Mouse (Mus musculus) testis, postnatal 10 days (tissue): ENCODE data around the gene Ints5.

Experiments
- DNase-seq: peaks from one replicate; pipeline ENCODE4 v3.0.0; 2021; ENCODE audit warnings: low spot score

Gene Ints5

DNA sequence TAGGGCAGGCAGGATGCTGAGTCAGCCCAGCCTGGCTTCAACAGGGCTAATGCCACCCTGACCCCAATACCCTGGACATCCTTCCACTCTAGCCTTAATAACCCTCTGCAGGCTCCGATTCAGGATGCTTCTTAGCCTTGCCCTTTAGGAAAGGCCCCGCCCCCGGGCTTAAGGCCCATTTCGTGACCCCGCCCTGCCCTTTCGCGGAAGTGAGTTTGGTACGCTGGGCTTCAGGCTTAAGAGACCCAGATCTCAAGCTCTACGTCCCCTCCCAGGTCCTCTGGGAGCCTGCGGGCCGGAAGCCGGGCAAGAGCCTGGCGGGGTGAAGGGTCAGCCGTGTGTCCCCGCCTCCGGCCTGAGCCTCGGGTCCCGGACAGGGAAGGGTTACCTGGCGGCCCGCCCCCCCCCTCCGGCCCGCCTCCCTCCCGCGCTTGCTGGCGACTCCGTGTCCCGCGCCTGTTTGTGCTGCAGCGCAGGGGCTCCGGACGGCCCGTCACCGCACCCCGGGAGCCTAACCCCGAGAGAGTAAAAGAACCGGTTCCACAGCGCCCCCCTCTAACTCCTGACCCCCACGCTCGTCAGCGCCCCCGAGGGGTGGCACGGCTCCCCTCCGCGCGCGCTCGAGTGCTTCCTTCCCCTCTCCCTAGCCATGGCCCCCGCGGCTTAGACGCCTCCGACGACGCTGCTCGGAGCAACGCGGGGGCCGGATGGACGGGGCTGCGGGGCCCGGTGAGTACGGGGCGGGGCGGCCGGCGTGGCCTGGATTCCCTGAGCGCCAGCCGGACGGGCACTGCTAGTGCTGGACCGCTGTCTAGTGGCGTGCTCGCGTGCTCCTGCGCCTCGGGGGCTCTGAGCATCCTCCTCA, 36.7 kb downstream of the Ints5 start, which contains the start of the genes Rom1 and Eml3:
Gene Rom1, minus strand, starts transcription at position 133 of the 865 bp plus-strand sequence.
Gene Eml3, plus strand, starts transcription at position 329 of the 865 bp plus-strand sequence.
- peak; percentile 91 for DNase-seq

DNA sequence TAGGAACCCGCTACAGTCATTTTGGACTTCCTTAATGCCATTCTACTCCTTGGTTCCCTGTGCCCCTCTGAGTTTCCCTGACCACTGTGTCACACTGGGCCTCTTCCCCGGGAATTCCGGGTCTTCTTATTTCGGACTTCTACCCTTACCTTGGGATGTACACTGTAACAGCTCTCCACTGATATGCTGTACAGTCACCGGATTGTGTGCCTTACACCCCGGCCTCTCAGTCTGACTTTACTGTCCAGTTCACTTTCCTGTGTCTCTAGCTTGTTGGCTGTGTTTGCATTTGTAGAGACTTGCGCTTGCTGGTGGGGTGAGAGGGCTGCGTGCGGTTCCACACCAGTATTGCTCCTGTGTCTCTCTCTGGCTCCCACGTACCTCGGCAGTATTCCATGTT, 37.3 kb downstream of the Ints5 start:
- DNase-seq = no peak

DNA sequence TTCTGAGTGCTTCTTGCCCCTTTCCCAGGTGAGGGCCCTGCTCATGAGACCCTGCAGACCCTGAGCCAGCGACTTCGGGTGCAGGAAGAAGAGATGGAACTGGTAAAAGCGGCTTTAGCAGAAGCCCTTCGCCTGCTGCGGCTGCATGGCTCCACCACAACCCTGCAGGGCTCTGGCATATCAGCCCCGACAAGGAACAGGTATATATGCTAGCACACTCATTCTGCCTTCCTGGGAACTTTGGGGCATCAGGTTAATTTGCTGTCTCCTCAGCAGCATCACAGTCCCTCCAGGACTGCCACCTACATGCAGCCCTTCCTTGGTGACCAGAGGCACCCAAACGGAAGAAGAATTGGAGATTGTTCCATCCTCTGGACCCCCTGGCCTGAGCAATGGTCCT, 38.0 kb downstream of the Ints5 start:
- DNase-seq = no peak

DNA sequence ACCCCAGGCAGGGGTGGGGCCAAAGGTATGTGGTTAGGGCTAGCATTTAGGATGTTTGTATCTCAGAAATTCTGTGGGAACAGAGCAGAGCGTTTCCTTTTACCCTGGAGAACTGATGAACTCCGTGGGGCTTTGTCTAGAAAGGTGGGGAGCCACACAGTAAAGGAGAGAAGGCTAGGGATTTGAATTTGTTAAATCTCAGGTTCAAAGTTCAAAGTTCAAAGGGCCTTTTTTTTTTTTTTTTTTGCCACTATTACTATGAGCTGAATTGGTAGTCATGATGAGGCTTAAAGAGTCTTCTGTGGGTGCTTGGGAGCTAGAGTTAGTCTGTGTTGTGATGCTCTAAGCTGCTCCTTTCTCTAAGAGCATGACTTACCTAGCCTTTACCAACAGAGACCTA, 43.9 kb downstream of the Ints5 start:
- DNase-seq = no peak

DNA sequence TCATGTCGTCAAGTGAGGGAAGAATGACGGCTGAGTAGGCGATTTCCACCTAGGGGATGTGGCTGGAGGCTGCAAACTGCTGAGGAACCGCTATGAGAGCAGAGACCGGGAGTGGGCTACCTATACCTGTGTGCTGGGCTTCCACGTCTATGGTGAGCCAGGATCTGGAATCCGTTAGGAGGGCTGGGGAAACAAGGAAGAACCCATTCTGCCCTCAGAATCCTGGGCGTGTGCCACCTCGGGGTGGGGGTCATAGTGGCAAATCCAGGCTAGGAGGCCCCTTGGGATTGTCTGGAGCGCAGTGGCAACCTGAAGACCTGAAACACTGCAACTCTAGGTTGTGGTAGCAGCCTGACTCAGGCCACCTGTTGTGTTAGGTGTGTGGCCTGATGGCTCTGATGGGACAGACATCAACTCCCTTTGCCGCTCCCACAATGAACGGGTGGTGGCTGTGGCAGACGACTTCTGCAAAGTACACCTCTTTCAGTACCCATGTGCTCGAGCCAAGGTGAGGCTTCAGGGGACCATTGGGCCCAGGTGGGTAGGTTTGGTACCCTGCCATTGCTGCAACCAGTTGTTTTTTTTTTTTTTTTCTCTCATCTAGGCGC, 47.8 kb downstream of the Ints5 start:
- DNase-seq = no peak

DNA sequence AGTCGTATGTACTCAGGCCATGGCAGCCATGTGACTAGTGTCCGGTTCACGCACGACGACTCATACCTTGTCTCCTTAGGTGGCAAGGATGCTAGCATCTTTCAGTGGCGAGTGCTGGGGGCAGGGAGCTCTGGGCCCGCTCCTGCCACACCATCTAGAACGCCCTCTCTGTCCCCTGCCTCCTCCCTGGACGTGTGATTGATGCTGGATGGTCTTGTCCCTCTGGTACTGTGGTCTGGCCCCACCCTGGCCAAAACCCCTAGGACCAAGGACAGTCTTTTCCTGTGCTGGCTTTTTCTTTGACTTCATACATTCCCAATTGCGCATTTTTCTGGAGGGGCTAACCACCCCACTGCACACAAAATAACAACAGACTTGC, 48.3 kb downstream of the Ints5 start:
- DNase-seq = no peak

DNA sequence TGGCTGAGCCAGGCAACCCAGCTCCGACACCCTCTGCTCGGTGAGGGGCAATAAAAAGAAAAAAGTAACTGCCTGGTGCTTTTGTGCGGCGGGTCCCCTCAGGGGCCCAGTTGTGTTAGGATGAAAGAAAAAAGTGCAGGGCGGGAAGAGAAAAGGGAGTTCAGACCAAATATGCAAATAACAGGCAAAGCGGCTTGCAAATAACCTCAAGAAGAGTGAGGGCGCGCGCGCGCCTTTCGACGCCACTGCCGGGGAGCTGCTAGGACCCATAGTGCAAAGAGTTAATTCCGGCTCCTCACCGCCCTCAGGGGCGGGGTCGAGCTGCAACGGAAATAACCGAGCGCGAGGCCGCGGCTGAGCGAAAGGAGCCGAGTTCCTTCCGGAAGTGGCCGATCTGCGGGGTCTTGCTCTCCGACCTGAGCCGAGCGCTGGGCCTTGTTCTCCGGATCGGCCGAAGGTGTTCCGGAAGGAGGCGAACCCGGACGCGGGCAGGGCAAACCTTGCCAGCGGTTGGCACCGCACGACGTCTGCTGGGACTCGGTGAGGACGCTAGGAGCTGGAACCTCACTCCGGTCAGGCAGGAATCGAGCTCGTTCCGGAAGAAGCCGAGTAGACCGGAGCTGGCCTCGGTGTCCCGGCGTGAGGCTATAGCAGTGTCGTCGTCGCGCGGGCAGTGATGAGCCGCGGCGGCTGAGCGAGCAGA, 48.9 kb downstream of the Ints5 start, which contains the start of gene Mta2:
Gene Mta2, plus strand, starts transcription at position 361 of the 703 bp plus-strand sequence.
- peak; percentile 98 for DNase-seq

DNA sequence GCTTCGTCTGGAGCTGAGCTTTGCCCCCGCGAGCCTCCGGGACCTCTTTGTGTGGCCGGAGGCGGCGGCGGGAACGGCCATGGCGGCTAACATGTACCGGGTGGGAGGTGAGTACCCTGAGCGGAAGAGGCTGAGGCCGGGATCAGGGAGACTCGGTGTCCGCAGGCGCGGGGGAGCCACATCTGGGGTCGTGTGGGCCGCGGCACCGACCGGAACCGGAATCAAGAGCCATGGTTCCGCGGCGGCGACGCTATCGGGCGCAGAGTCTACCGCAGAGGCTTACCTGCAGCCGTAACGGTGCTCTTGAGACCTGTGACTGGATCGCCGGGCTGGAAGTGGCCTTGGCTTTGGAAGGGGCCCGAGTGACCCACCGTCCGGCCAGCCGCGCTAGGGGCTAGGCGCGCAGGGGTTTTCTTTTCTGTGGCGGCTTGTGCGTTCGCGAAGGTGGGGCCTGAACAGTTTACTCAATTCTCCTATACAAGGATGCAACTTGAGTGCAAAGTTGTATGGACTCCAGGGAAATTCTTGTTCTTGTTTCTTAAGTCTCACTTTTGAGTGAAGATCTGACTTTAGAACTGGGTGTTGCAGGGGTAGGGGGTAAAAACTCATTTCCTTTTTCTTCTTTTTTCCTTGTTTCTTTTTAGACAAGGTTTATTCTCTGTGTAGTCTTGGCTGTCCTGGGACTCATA, 49.6 kb downstream of the Ints5 start:
- peak; percentile 75 for DNase-seq

DNA sequence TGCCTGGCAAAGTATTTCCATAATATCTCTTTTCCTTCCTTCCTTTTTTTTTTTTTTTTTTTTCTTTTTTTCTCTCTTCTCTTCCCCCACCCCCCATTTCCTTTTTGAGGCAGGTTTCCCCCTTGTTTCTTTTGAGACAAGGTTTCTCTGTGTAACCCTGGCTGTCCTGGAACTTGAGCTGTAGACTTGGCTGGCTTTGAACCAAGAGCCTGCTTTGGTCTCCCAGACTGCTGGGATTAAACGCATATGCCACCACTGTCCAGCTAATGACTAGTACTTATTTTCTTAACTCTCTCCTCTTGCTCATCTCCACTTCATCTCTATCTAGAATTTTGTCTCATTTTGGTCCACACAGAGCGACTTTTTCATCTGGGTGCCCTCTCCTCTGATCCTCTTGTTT, 50.2 kb downstream of the Ints5 start:
- no peak for DNase-seq

DNA sequence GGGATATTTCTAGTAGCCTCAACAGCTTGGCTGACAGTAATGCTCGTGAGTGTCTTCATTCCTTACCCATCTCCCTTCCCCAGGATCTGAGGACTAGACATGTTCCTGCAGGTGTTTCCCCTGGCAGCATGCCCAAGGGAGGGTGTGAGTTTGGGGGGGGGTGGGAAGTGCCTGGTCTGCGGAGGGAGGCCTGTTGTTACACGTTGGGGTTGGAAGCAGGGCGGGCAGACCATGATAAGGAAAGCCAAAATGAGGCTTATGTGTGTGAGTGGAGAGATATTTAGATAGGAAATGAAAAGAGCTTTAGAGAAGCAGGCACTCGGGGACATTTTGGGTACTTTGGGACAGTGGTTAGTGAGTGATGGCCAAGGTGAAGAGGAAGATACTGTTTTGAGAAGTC, 51.3 kb downstream of the Ints5 start:
- DNase-seq = no peak

DNA sequence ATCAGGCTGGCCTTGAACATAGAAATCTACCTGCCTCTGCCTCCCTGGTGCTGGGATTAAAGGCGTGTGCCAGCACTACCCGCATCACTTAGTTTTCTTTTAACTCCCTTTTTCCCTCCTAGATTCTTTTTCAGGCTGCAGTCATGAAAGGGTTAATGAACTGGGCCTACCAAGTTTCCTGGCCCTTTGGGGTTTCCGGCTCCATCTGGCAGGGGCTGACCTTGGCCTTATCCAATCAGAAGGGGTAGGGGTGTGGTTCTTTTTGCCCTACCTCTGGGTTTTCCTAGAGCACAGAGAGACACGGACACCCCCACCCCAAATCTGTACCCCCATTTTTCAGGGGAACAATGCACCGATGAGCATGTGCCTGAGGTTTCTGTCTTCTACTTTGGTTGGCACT, 51.9 kb downstream of the Ints5 start:
- peak; percentile 92 for DNase-seq

DNA sequence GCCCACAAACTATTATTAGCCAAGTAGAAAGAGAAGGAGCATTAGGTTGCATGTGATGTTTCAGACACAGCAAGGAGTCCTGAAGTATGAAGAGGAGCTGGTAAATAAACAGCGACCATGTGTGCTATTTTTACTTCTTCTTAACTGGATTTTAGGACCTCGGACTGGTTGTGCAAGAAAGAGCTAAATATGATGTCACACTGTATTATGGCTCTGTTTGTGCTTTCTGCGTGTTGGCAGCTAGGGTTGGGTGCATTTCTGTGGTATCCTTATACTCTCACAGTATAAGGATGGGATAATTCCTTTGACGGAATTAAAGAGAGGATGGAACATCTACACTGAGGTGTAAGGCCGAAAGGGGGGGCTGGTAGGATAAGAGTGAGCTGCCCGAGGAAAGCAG, 52.4 kb downstream of the Ints5 start:
- no peak for DNase-seq

DNA sequence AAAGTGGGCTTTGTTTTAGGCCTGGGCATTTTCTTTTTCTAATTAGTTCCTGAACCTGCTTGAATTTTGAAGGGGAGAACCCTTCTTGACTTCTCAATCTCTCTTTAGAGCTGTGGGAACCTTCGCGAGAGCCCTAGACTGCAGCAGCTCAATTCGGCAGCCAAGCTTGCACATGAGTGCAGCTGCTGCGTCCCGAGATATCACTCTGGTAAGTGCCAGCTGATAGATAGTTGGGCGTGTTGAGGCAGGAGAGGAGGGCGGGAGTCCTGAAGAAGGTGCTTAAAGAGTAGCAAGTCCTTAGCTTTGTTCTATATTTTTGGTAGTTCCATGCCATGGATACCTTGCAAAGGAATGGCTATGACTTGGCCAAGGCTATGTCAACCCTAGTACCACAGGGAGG, 54.1 kb downstream of the Ints5 start:
- no peak for DNase-seq
